Mouse (Mus musculus): ENCODE measurements around the gene Pcdh17. TPM values are rescaled to one million over a fixed set of nuclear protein-coding genes. Genes with fewer than 3 reads are reported as not detected.

The Pcdh17 gene
- polyA plus RNA-seq, 1 experiment, result 1.4 TPM

DNA sequence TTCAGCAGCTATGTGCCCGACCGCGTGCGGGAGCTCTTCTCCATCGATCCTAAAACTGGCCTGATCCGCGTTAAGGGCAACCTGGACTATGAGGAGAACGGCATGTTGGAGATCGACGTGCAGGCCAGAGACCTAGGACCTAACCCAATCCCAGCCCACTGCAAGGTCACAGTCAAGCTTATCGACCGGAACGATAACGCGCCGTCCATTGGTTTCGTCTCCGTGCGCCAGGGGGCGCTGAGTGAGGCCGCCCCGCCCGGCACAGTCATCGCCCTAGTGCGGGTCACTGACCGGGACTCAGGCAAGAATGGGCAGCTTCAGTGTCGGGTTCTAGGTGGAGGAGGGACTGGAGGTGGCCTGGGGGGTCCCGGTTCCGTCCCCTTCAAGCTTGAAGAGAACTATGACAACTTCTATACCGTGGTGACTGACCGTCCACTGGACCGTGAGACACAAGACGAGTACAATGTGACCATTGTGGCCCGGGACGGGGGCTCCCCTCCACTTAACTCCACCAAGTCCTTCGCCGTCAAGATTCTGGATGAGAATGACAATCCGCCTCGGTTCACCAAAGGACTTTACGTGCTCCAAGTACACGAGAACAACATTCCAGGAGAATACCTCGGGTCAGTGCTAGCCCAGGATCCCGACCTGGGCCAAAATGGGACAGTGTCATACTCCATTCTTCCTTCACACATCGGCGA, 3.7 kb downstream of the Pcdh17 start:
- WGBS, result 15% methylated on average over 45 of the region's 45 CpGs
- H3K27me3 ChIP-seq (ENCODE audit: control insufficient read depth, insufficient read depth, low read length), result peaks cover 17% of the 10 kb centered on the region
- no peaks in the 10 kb centered on the region for H3K36me3 ChIP-seq (ENCODE audit: control insufficient read depth, insufficient read depth, low read length)
- DNase-seq (ENCODE audit: low read depth in 1 of 2, low spot score in 2 of 2), result no peak
- H3K4me3 ChIP-seq (ENCODE audit: extremely low read depth, insufficient read depth, insufficient read length), result peak overlapping the region; percentile 24; the same call in 1 of the 2 replicates
- H3K4me1 ChIP-seq (ENCODE audit: control insufficient read depth, insufficient read depth, insufficient read length), result no peaks in the 10 kb centered on the region; the same call in 1 of the 2 replicates
- TF ChIP-seq CTCF (IDR thresholded peaks at IDR 0.05; ENCODE audit: extremely low read depth, insufficient read depth, insufficient read length, insufficient replicate concordance), result peak; percentile 9; the same call in 1 of the 2 replicates
- TF ChIP-seq POLR2A (IDR thresholded peaks at IDR 0.05; ENCODE audit: low read depth, low read length), result no peak
- no peak overlapping the region for H3K27ac ChIP-seq (ENCODE audit: insufficient read depth, low read length)

GRCm38 (mm10) chr14:84447661-84448380, 4.5 kb downstream of the Pcdh17 start:
- TF ChIP-seq CTCF (IDR thresholded peaks at IDR 0.05; ENCODE audit: extremely low read depth, insufficient read depth, insufficient read length, insufficient replicate concordance), result no peak
- TF ChIP-seq POLR2A (IDR thresholded peaks at IDR 0.05; ENCODE audit: low read depth, low read length), result no peak
- peaks cover 17% of the 10 kb centered on the region for H3K27me3 ChIP-seq (ENCODE audit: control insufficient read depth, insufficient read depth, low read length)
- DNase-seq (ENCODE audit: low read depth in 1 of 2, low spot score in 2 of 2), result no peak
- H3K4me1 ChIP-seq (ENCODE audit: control insufficient read depth, insufficient read depth, insufficient read length), result no peaks in the 10 kb centered on the region; the same call in 1 of the 2 replicates
- H3K4me3 ChIP-seq (ENCODE audit: extremely low read depth, insufficient read depth, insufficient read length), result peak overlapping the region; percentile 25; the same call in 1 of the 2 replicates
- whole genome bisulfite sequencing, result 7% methylated on average over 45 of the region's 45 CpGs
- no peak overlapping the region for H3K27ac ChIP-seq (ENCODE audit: insufficient read depth, low read length)
- H3K36me3 ChIP-seq (ENCODE audit: control insufficient read depth, insufficient read depth, low read length), result no peaks in the 10 kb centered on the region

- Histone ChIP-seq H3K4me1 (ENCODE audit: control insufficient read depth, insufficient read depth, insufficient read length) (no peaks in the 10 kb centered on the region; the same call in 1 of the 2 replicates), H3K4me3 (ENCODE audit: extremely low read depth, insufficient read depth, insufficient read length) (peak overlapping the region; percentile 25; the same call in 1 of the 2 replicates), H3K27ac (ENCODE audit: insufficient read depth, low read length) (no peak overlapping the region), H3K27me3 (ENCODE audit: control insufficient read depth, insufficient read depth, low read length) (peaks cover 17% of the 10 kb centered on the region), H3K36me3 (ENCODE audit: control insufficient read depth, insufficient read depth, low read length) (no peaks in the 10 kb centered on the region)
- TF ChIP-seq POLR2A (IDR thresholded peaks at IDR 0.05; ENCODE audit: low read depth, low read length), result no peak
- no peak for TF ChIP-seq CTCF (IDR thresholded peaks at IDR 0.05; ENCODE audit: extremely low read depth, insufficient read depth, insufficient read length, insufficient replicate concordance)
- DNase-seq (ENCODE audit: low read depth in 1 of 2, low spot score in 2 of 2), result no peak
- 19% methylated on average over 15 of the region's 15 CpGs for WGBS
Observed at GRCm38 (mm10) chr14:84448381-84448771, 5.0 kb downstream of the Pcdh17 start.

GRCm38 (mm10) chr14:84454074-84454845, 10.9 kb downstream of the Pcdh17 start:
- no peak overlapping the region for H3K4me3 ChIP-seq (ENCODE audit: extremely low read depth, insufficient read depth, insufficient read length)
- no peaks in the 10 kb centered on the region for H3K36me3 ChIP-seq (ENCODE audit: control insufficient read depth, insufficient read depth, low read length)
- no peaks in the 10 kb centered on the region for H3K4me1 ChIP-seq (ENCODE audit: control insufficient read depth, insufficient read depth, insufficient read length)
- H3K27ac ChIP-seq (ENCODE audit: insufficient read depth, low read length), result no peak overlapping the region
- no peak for DNase-seq (ENCODE audit: low read depth in 1 of 2, low spot score in 2 of 2)
- TF ChIP-seq CTCF (IDR thresholded peaks at IDR 0.05; ENCODE audit: extremely low read depth, insufficient read depth, insufficient read length, insufficient replicate concordance) (no peak), POLR2A (IDR thresholded peaks at IDR 0.05; ENCODE audit: low read depth, low read length) (no peak)
- no peaks in the 10 kb centered on the region for H3K27me3 ChIP-seq (ENCODE audit: control insufficient read depth, insufficient read depth, low read length)
- WGBS, result 62% methylated on average over 4 of the region's 4 CpGs

DNA sequence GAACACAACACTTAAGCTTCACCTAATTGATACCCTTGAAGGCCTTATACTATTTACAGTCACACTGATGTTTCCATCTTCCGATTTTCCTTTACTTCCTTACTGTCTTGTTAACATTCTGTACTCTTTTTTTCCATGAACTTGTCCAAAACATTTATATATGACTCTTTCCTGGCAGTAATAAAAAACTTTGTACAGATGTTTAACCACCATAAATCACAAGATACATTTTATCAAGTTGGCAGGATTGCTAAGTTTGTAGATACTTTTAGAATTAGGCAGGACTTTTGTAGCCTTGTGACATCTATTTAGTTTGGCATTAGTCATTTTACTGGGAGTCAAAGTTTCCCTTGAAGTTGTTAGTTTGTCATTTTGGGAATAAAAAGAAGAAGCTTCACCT, 32.1 kb downstream of the Pcdh17 start:
- H3K27ac ChIP-seq (ENCODE audit: insufficient read depth, low read length), result no peak overlapping the region
- H3K4me1 ChIP-seq (ENCODE audit: control insufficient read depth, insufficient read depth, insufficient read length), result no peaks in the 10 kb centered on the region
- H3K36me3 ChIP-seq (ENCODE audit: control insufficient read depth, insufficient read depth, low read length), result no peaks in the 10 kb centered on the region
- DNase-seq (ENCODE audit: low read depth in 1 of 2, low spot score in 2 of 2), result no peak
- WGBS, result 78% methylated on average over 1 of the region's 1 CpGs
- H3K4me3 ChIP-seq (ENCODE audit: extremely low read depth, insufficient read depth, insufficient read length), result no peak overlapping the region
- H3K27me3 ChIP-seq (ENCODE audit: control insufficient read depth, insufficient read depth, low read length), result no peaks in the 10 kb centered on the region
- TF ChIP-seq CTCF (IDR thresholded peaks at IDR 0.05; ENCODE audit: extremely low read depth, insufficient read depth, insufficient read length, insufficient replicate concordance) (no peak), POLR2A (IDR thresholded peaks at IDR 0.05; ENCODE audit: low read depth, low read length) (no peak)

- no peaks in the 10 kb centered on the region for H3K4me1 ChIP-seq (ENCODE audit: control insufficient read depth, insufficient read depth, insufficient read length)
- no peak for DNase-seq (ENCODE audit: low read depth in 1 of 2, low spot score in 2 of 2)
- TF ChIP-seq CTCF (IDR thresholded peaks at IDR 0.05; ENCODE audit: extremely low read depth, insufficient read depth, insufficient read length, insufficient replicate concordance) (no peak), POLR2A (IDR thresholded peaks at IDR 0.05; ENCODE audit: low read depth, low read length) (no peak)
- H3K36me3 ChIP-seq (ENCODE audit: control insufficient read depth, insufficient read depth, low read length), result no peaks in the 10 kb centered on the region
- no peaks in the 10 kb centered on the region for H3K27me3 ChIP-seq (ENCODE audit: control insufficient read depth, insufficient read depth, low read length)
- no peak overlapping the region for H3K27ac ChIP-seq (ENCODE audit: insufficient read depth, low read length)
- H3K4me3 ChIP-seq (ENCODE audit: extremely low read depth, insufficient read depth, insufficient read length), result no peak overlapping the region
- WGBS, result 85% methylated on average over 8 of the region's 8 CpGs
Observed at GRCm38 (mm10) chr14:84476336-84476735, 33.0 kb downstream of the Pcdh17 start.
